Mouse (Mus musculus): Measurements from ENCODE around the gene Pabpc1l.
A peak's percentile ranks its signal among the peaks of the same experiment; 100 is the strongest.

The Pabpc1l gene

GRCm38 (mm10) chr2:164025150-164025549 is at the start of gene Pabpc1l:
TSS of gene Pabpc1l (plus strand) at chr2:164025450.
- no peak for DNase-seq

GRCm38 (mm10) chr2:163976448-163976847 is 48.8 kb upstream of the Pabpc1l start:
- DNase-seq, result no peak

GRCm38 (mm10) chr2:163987233-163987632 is 38.0 kb upstream of the Pabpc1l start:
- no peak for DNase-seq

GRCm38 (mm10) chr2:163992871-163993270 is 32.4 kb upstream of the Pabpc1l start:
- no peak for DNase-seq

- DNase-seq, result no peak
Measured at GRCm38 (mm10) chr2:163994654-163994976, 30.6 kb upstream of the Pabpc1l start, which contains the start of gene Ywhab. TSS of gene Ywhab (plus strand) at chr2:163994960.

- peak; percentile 91 for DNase-seq
Measured at GRCm38 (mm10) chr2:163994977-163995862, 30.0 kb upstream of the Pabpc1l start.

GRCm38 (mm10) chr2:163996275-163996674 is 29.0 kb upstream of the Pabpc1l start:
- DNase-seq, result no peak

GRCm38 (mm10) chr2:163996899-163997298 is 28.4 kb upstream of the Pabpc1l start:
- no peak for DNase-seq

- no peak for DNase-seq
Measured at GRCm38 (mm10) chr2:163998981-163999380, 26.3 kb upstream of the Pabpc1l start.

- no peak for DNase-seq
Measured at GRCm38 (mm10) chr2:164002637-164003036, 22.6 kb upstream of the Pabpc1l start.

- DNase-seq, result no peak
Measured at GRCm38 (mm10) chr2:164004503-164004902, 20.7 kb upstream of the Pabpc1l start.

- DNase-seq, result peak; percentile 50
Measured at GRCm38 (mm10) chr2:164006932-164007331, 18.3 kb upstream of the Pabpc1l start.

GRCm38 (mm10) chr2:164007547-164007946 is 17.7 kb upstream of the Pabpc1l start:
- DNase-seq, result no peak

GRCm38 (mm10) chr2:164007987-164008545 is 17.2 kb upstream of the Pabpc1l start:
- no peak for DNase-seq

GRCm38 (mm10) chr2:164009227-164009626 is 16.0 kb upstream of the Pabpc1l start:
- no peak for DNase-seq

GRCm38 (mm10) chr2:164010496-164010895 is 14.8 kb upstream of the Pabpc1l start:
- no peak for DNase-seq

- no peak for DNase-seq
Measured at GRCm38 (mm10) chr2:164010944-164011343, 14.3 kb upstream of the Pabpc1l start.

- no peak for DNase-seq
Measured at GRCm38 (mm10) chr2:164015304-164015703, 9.9 kb upstream of the Pabpc1l start.

GRCm38 (mm10) chr2:164018910-164019309 is 6.3 kb upstream of the Pabpc1l start:
- DNase-seq, result no peak

- DNase-seq, result no peak
Measured at GRCm38 (mm10) chr2:164019943-164020342, 5.3 kb upstream of the Pabpc1l start.

- DNase-seq, result no peak
Measured at GRCm38 (mm10) chr2:164022104-164022503, 3.1 kb upstream of the Pabpc1l start.

- no peak for DNase-seq
Measured at GRCm38 (mm10) chr2:164031147-164031546, 5.9 kb downstream of the Pabpc1l start.

- DNase-seq, result no peak
Measured at GRCm38 (mm10) chr2:164032973-164033372, 7.7 kb downstream of the Pabpc1l start.

GRCm38 (mm10) chr2:164036520-164037019 is 11.3 kb downstream of the Pabpc1l start:
- peak; percentile 39 for DNase-seq

Measured in thymus, postnatal 25 days (tissue).